Mouse (Mus musculus) CD4-positive, CD25-positive, alpha-beta regulatory T cell, adult 2 months (primary cell): ENCODE measurements around the gene Cldn16.
A peak's percentile ranks its signal among the peaks of the same experiment; 100 is the strongest.
"Not testable (repeated sequence)": the region's sequence is repeated elsewhere in the genome, so short reads cannot be mapped to it uniquely, and the experiment has no call there.

Experiments used
- DNase-seq: peaks from one replicate; pipeline ENCODE4 v3.0.0-alpha.2; 2012; ENCODE audit warnings: low read depth, low spot score

The Cldn16 gene

GRCm38 (mm10) chr16:26462835-26463234, at the start of gene Cldn16:
TSS of gene Cldn16 (plus strand) at chr16:26463135.
- DNase-seq: no peak

DNA sequence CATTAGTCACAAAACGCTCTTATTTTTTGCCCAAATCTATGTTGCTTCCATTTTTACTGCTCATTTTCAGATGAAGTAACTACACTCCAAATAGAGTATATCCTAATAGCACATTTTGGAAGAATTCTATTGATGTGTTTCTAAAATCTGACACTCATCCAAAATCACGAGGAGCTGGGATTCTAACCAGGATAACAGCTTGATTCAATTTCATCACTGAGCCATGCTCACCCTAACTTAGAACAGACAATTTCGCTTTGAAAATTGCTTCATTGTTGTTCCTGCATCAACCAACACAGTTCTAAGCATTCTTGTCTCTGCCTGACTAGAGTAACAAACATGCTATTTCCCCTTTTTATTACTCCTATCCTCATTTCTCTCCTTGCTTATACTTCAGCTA, 44.3 kb upstream of the Cldn16 start:
- DNase-seq: no peak

GRCm38 (mm10) chr16:26422078-26422477, 40.9 kb upstream of the Cldn16 start:
- DNase-seq: no peak

DNA sequence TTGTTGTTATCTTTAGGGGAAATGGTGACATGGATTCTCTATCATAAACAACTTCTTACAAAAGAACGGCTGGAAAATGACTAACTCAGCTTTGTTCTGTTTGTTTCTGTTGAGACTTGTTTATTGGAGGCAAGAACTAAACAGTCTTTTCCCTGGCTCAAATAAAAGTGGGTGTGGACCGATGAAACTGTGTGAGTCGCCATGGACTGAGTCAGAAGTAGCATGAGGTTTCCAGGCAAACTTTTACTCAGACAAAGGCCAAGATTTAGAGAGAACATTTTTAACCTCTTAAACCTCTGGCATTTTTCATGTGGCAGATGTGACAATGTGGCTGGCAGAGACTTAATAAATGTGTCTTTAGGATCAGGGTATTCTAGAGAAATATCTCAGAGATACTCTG, 32.7 kb upstream of the Cldn16 start:
- DNase-seq: no peak

DNA sequence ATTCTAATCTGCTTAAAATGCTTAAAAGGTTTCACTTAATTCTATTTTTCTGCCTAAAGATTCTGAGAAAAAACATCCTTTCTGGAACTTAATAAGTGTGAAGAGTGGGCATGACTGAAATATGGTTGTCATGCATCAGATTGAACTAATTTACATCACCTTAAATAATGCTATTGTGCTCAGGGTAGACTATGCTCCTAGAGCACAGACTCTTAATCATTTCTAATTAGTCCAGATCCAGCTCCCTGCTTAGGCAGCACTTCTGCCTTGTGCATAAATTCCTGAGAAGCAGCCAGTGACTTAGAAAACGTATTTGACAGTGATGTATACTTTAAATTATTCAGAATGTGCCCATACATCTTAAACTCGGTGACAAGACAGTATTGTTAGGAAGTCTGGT, 29.4 kb upstream of the Cldn16 start:
- no peak for DNase-seq

GRCm38 (mm10) chr16:26440031-26440430, 22.9 kb upstream of the Cldn16 start:
- DNase-seq: no peak

DNA sequence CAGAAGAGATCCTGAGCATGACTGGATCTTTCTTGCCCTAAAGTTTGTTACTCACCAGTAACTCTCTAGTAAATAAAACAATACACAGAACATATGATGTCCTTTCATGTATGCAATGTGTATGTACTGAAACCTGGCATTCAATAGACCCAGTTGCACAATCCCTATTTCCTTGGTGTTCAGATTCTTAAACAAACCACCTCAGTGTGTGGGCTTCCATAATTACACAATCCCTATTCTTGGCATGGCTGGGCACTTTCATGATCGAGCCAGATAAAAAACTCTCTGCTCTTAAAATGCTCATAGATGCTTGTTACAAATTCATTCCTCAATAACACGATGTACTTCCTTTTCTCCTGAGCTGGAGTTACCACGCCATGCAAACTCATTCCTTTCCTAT, 21.8 kb upstream of the Cldn16 start:
- no peak for DNase-seq

- no peak for DNase-seq
Observed at GRCm38 (mm10) chr16:26444843-26445242, 18.1 kb upstream of the Cldn16 start.

DNA sequence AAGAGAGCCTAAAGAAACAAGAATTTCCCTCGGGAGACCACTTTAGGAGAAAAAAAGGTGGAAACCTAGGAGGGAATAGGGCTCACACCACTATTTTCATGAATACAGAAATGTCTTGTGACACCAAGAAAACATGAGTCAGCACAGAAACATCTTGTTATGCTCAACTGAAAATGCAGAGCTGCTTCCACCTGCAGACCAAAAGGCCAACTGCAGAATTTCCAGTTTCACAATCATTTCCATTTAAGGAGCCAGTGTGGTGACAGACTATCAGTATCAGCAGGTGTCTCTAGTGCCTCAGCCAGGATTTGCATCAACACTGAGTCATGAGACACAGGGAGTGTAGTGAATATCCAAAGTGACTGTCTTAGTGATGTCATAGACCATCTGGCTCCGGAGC, 15.3 kb upstream of the Cldn16 start:
- DNase-seq: no peak

DNA sequence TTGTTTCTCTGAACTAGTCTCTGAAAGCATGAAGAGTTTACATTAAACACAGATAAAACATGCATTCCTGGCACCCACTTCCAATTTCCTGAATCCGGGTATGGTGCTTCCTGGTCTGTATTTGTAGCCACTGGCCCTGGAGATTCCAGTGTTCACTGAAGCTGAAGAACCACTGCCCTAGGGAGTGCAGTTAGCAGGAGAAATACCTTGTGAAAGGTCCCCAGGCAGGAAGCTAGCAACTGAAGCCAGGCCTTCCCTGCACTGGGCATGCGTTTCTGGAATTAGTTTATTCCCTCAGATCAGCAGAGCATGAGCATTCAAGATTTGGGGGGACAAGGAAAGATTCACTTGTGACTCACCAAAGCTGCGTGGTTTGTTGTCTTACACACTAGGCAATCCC, 8.8 kb upstream of the Cldn16 start:
- DNase-seq: no peak

- no peak for DNase-seq
Observed at GRCm38 (mm10) chr16:26456182-26456581, 6.8 kb upstream of the Cldn16 start.

GRCm38 (mm10) chr16:26466535-26466934, 3.6 kb downstream of the Cldn16 start:
- DNase-seq: no peak

DNA sequence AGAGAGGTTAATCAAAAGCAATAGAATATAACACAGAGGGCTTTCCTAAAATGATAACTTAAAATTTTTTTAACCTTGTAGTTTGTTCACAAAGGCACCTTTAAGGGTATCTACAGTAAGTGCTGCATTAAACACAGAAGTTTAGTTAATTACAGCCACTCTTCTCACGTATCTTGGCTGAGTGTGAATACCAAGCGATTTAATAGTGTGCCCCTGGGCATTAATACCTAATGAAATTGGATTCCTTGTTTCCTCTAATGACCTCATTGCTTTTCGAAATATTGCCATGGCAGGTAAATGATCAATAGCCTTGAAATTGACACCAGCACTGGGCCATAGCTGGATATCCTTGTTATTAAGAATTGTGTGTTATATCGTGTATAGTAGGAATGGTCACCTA, 8.3 kb downstream of the Cldn16 start:
- DNase-seq: no peak

- DNase-seq: peak; percentile 2
Observed at GRCm38 (mm10) chr16:26495721-26496120, 32.8 kb downstream of the Cldn16 start.

DNA sequence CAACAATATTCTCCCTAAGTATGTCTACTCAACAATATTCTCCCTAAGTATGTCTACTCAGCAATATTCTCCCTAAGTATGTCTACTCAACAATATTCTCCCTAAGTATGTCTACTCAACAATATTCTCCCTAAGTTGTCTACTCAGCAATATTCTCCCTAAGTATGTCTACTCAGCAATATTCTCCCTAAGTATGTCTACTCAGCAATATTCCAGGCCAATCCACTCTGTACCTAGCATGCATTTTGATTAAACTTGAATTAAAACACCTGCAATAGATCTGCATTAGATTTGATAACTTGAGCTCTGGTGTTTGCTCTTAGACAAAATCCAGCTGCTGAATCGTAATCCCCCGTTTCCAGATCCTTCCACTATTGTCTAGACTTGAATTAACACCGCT, 36.8 kb downstream of the Cldn16 start:
- not testable (repeated sequence) for DNase-seq

DNA sequence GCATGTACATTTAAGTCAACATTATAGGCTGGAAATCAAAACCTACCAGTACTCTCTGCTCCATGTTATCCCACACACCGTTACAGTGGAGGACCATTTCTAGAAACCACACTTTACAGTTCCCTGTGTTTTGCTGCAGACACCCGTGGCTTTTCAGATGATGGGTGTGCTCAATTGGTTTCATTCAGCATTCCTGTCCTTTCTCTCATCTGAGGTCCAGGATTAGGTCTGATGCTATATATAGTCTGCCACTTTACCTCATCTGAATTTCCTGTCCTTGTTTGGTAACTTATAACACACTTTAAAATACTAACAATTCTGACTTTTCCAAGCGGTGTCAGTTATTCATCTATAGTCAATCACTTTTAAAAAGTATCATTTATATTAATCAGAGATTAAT, 37.8 kb downstream of the Cldn16 start:
- no peak for DNase-seq

DNA sequence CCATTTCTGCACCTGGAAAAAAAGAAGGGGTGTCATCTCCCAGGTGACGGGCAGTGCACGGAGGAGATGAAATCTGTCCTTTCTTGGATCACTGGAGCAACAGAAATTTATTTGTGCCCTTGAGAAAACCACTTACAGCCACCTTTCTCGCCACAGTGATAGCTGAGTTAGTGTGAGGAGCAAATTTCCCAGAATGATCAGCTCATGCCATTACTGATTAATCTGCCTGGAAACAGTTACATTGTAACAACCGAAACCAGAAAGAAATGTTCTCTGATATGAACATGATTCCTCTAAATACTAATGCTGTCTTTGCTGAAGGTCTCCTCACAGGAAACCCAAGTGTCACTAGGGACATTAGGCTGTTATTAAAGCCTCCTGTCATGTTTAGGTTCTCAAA, 42.0 kb downstream of the Cldn16 start:
- no peak for DNase-seq

DNA sequence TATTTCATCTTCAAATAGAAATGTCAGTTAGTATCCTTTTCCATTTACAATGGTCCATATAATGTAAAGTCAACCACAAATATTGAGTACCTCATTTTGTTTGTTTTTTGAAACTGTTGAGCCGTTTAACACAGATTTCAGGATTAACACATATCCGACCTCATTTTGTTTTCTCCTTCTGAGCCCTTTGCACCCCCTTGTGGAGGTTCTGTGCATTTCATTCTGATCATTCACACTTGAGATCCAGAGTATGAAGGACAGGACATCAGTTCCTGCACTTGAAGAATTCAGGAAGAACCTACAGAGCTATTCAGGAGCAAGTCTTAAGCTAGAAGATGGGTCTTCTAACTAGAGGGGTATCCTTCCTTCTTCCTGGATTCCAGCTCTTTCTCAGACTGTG, 56.7 kb downstream of the Cldn16 start:
- DNase-seq: no peak

DNA sequence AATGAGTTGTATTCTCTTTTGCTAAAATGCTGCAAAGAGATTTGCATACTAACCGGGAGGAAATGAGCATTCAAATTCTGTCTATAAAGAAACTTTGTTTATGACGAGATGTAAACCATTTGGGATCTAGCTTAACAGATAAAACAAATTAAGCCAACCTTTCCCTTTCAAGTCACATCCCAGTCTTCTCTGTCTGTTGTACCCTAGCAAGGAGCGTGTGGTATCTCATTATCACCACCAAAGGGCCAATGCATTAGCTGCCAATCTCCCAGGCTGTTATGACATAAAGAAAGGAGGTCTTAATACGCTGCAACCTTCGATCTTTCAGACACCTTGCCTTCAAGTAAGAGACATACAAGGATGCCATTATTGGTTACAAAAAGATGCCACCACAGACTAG, 62.9 kb downstream of the Cldn16 start:
- no peak for DNase-seq

- no peak for DNase-seq
Observed at GRCm38 (mm10) chr16:26526669-26527068, 63.7 kb downstream of the Cldn16 start, which contains the start of gene Tmem207. TSS of gene Tmem207 (minus strand) at chr16:26526769.

- DNase-seq: no peak
Observed at GRCm38 (mm10) chr16:26527931-26528666, 65.2 kb downstream of the Cldn16 start.

DNA sequence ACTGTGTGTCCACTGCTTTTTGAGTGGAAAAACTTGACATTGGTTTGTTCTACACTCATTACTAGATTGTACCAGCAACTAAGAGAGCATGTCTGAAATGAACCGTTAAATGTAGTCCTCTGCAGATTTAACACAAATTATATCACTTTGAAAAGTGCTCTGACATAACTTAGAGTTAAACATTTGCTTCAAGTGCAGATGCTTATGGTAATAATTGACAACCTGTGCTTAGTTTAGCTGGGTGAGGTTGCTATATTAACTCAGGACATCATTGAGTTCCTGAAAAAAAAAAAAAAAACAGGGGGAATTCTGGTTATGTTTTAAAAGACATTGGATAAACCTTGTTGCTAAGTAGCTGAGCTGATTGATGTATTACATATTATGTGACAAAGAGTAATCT, 67.5 kb downstream of the Cldn16 start:
- no peak for DNase-seq

DNA sequence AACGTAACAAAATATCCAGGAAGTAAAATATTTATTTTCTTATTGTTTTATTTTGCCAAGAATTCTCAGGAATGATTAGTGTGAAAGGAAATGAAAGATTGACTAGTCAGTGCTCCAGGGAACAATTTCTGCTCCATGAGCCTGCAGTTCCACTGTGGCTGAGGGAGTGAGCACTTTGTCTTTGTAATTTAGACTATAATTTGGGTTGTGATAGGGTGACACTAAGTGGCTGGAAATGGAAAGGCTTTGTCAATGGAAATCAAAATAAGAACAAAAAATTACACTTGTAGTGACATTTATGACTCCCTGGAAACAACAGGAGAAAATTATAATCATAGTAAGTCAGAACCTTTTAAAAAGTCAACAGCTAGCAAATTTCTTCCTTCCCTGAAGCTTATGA, 69.4 kb downstream of the Cldn16 start:
- DNase-seq: no peak
